Mouse (Mus musculus) subcutaneous adipose tissue, adult 2 months (tissue): ENCODE measurements around the gene Gm38394. TPM values are rescaled to one million over a fixed set of nuclear protein-coding genes. Genes with fewer than 3 reads are reported as not detected.

Experiments used
- polyA plus RNA-seq: library from polyadenylated mRNA; depleted of rRNA; stranded (reverse); fragments of >200 nt; gene quantifications from 2 replicates; pipeline ENCODE4 v1.2.3, GENCODE M21; 2012; ENCODE audit warnings: low replicate concordance; rRNA removed

Gene Gm38394
- 2.7 and 7.8 TPM in 2 replicates for polyA plus RNA-seq

GRCm38 (mm10) chr1:133661203-133661933, at the start of gene Gm38394:
TSS of gene Gm38394 (minus strand) at chr1:133661318.

GRCm38 (mm10) chr1:133689897-133690296, 28.8 kb upstream of the Gm38394 start, which contains the start of gene Lax1:
TSS of gene Lax1 (minus strand) at chr1:133690108.

GRCm38 (mm10) chr1:133660466-133661202, 484 bp downstream of the Gm38394 start, which contains the start of gene Zbed6:
TSS of gene Zbed6 (minus strand) at chr1:133660885.

GRCm38 (mm10) chr1:133609771-133610502, 51.2 kb downstream of the Gm38394 start, which contains the start of gene Snrpe:
TSS of gene Snrpe (minus strand) at chr1:133610291.

Other genes with a start within 250 kb of the Gm38394 start
- 33.1 and 67.5 TPM in 2 replicates for gene Sox13, start 236.9 kb downstream of the Gm38394 start, polyA plus RNA-seq
- gene Snrpe, start 51.0 kb downstream of the Gm38394 start, polyA plus RNA-seq, result 29.8 and 61.2 TPM in 2 replicates
- 4.6 and 9.7 TPM in 2 replicates for gene Zbed6, start 433 bp downstream of the Gm38394 start, polyA plus RNA-seq
- 0.92 and 3.0 TPM in 2 replicates for gene Lax1, start 28.8 kb upstream of the Gm38394 start, polyA plus RNA-seq
- 38.6 and 62.2 TPM in 2 replicates for gene Atp2b4, start 139.7 kb upstream of the Gm38394 start, polyA plus RNA-seq
- 3.3 and 20.3 TPM in 2 replicates for gene Optc, start 246.7 kb upstream of the Gm38394 start, polyA plus RNA-seq